Mouse (Mus musculus) liver, adult (tissue): ENCODE data around the gene H2al1h.
"Not testable (repeated sequence)": the region's sequence is repeated elsewhere in the genome, so short reads cannot be mapped to it uniquely, and the experiment has no call there.

ENCODE experiments used
- GATA4 ChIP-seq: IDR thresholded peaks from 2 replicates; pipeline ENCODE4 v1.6.1; 2014; ENCODE audit warnings: mild to moderate bottlenecking, low read length; ENCODE audit not compliant: insufficient replicate concordance

The H2al1h gene

GRCm38 (mm10) chrX:11321192-11321591 is at the start of gene H2al1h:
TSS of gene H2al1h (plus strand) at chrX:11321492.
- TF ChIP-seq GATA4 = not testable (repeated sequence)

GRCm38 (mm10) chrX:11273190-11273589 is 48.1 kb upstream of the H2al1h start:
- no peak for TF ChIP-seq GATA4

- TF ChIP-seq GATA4 = no peak
Observed at GRCm38 (mm10) chrX:11277083-11277482, 44.2 kb upstream of the H2al1h start.

GRCm38 (mm10) chrX:11280741-11281140 is 40.6 kb upstream of the H2al1h start:
- TF ChIP-seq GATA4 = no peak

GRCm38 (mm10) chrX:11288306-11288882 is 32.9 kb upstream of the H2al1h start:
- no peak for TF ChIP-seq GATA4

DNA sequence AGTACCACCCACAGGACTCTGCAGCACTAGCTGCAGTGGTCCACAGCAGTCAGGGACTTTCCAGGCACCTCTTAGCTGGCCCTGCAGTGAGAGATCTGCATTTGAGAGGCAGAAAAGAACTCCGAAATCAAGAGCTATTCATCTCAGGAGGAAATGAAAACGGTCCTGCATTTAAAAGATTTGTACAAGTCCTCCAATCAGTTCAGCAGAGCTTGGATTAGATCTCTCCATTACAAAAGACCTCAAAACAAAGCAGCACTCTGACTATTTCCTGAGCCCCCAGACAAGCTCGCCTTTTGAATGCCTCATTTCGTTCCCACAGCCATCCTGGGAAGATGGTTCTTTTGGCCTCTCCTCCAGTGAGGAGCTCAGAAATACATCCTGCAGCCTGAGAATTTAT is 32.0 kb upstream of the H2al1h start:
- no peak for TF ChIP-seq GATA4

GRCm38 (mm10) chrX:11298957-11299356 is 22.3 kb upstream of the H2al1h start, which contains the start of gene H2al1a:
TSS of gene H2al1a (plus strand) at chrX:11299257.
- TF ChIP-seq GATA4 = not testable (repeated sequence)

GRCm38 (mm10) chrX:11302132-11302531 is 19.2 kb upstream of the H2al1h start, which contains the start of gene H2al1b:
TSS of gene H2al1b (plus strand) at chrX:11302432.
- TF ChIP-seq GATA4 = not testable (repeated sequence)

DNA sequence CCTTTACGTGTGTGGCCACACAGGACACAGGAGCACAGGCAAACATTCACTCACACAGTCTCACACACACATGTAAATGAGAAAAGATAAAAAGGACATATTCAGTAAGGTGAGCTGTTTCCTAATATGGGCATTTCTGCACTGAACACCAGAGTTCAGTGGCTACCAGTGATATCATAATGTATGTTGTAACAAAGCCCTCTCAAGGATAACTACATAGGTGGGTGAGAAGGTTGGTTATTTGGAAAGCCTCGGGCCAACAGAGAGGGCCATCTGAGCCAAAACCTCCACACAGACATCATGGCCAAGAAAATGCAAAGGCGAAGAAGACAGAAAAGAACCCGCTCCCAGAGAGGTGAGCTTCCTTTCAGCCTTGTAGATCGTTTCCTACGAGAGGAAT is 15.9 kb upstream of the H2al1h start, which contains the start of gene H2al1c:
H2al1c (plus strand) TSS at position 301 of the 400 bp plus-strand sequence.
- not testable (repeated sequence) for TF ChIP-seq GATA4

GRCm38 (mm10) chrX:11308524-11308923 is 12.8 kb upstream of the H2al1h start, which contains the start of gene H2al1d:
TSS of gene H2al1d (plus strand) at chrX:11308824.
- not testable (repeated sequence) for TF ChIP-seq GATA4

GRCm38 (mm10) chrX:11311634-11312033 is 9.7 kb upstream of the H2al1h start, which contains the start of gene H2al1e:
TSS of gene H2al1e (plus strand) at chrX:11311934.
- TF ChIP-seq GATA4 = not testable (repeated sequence)

DNA sequence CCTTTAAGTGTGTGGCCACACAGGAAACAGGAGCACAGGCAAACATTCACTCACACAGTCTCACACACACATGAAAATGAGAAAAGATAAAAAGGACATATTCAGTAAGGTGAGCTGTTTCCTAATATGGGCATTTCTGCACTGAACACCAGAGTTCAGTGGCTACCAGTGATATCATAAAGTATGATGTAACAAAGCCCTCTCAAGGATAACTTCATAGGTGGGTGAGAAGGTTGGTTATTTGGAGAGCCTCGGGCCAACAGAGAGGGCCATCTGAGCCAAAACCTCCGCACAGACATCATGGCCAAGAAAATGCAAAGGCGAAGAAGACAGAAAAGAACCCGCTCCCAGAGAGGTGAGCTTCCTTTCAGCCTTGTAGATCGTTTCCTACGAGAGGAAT is 6.4 kb upstream of the H2al1h start, which contains the start of gene H2al1f:
H2al1f (plus strand) TSS at position 301 of the 400 bp plus-strand sequence.
- not testable (repeated sequence) for TF ChIP-seq GATA4

GRCm38 (mm10) chrX:11317956-11318355 is 3.3 kb upstream of the H2al1h start, which contains the start of gene H2al1g:
TSS of gene H2al1g (plus strand) at chrX:11318256.
- not testable (repeated sequence) for TF ChIP-seq GATA4

- TF ChIP-seq GATA4 = not testable (repeated sequence)
Observed at GRCm38 (mm10) chrX:11324359-11324758, 3.1 kb downstream of the H2al1h start, which contains the start of gene H2al1i. TSS of gene H2al1i (plus strand) at chrX:11324659.

DNA sequence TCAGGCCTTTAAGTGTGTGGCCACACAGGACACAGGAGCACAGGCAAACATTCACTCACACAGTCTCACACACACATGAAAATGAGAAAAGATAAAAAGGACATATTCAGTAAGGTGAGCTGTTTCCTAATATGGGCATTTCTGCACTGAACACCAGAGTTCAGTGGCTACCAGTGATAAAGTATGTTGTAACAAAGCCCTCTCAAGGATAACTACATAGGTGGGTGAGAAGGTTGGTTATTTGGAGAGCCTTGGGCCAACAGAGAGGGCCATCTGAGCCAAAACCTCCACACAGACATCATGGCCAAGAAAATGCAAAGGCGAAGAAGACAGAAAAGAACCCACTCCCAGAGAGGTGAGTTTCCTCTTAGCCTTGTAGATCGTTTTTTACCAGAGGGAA is 6.2 kb downstream of the H2al1h start, which contains the start of gene H2al1j:
H2al1j (plus strand) TSS at position 301 of the 400 bp plus-strand sequence.
- not testable (repeated sequence) for TF ChIP-seq GATA4

DNA sequence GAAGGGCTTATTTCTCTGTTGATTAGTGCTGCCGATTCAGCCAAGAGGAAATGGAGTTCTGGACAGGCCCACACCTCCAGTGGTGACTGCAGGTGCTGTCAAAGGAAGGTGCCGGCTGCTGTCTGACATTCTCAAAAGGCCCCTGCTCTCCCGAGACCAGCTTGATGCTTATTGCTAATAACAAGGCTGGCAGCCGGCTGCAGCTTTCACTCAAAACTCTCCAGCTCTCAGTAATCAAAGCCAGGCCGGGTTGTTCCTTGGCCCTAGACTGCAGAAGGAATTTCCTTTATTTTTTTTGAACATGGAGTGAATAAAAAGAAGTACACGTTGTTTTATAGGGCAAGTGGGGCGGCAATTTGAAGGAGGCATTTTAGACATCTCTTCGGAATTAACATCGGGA is 24.5 kb downstream of the H2al1h start:
- no peak for TF ChIP-seq GATA4
